In the genomic region with DNA sequence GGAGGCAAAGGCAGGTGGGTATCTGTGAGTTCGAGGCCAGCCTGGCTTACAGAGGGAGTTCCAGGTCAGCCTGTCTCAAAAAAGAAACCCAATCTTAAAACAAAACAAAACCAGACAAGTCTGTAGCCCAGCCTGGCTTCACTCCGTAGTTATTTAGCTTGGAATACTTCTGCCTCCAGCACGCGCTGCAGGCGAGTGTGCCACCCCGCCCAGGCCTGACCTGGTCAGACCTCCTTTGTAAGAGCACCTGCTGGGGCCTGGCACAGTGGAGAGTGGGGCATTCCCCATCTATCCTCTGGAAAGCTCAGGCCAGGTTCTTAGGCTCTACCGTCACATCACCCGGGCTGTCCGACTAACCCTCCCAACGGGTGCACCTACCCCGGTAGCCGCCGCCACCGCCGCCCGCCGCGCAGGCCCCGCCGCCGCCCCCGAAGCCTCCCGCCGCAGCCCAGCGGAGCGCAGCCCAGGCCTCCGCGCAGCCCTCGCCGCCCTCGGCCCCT, we compare ENCODE assay signal across 8 mouse cellular contexts. TPM values are rescaled to one million over a fixed set of nuclear protein-coding genes. Genes with fewer than 3 reads are reported as not detected.
DNase-seq lines count a peak whose midpoint lies in the region; ATAC-seq and TF ChIP-seq lines count a peak whose summit lies in the region.

No protein-coding gene starts in this region.

- H3K4me3 ChIP-seq in kidney, embryonic 15.5 days (replicated peaks) = peak overlapping the region; percentile 62
- peak overlapping the region; percentile 50 for H3K4me3 ChIP-seq in bone marrow, adult 2 months (replicated peaks; ENCODE audit: control insufficient read depth, low read depth, low read length)
- H3K4me3 ChIP-seq in forebrain, embryonic 12.5 days (replicated peaks) = peak overlapping the region; percentile 66
- H3K4me3 ChIP-seq in limb, embryonic 15.5 days = peak overlapping the region; percentile 55
- H3K4me3 ChIP-seq in stomach, embryonic 16.5 days (replicated peaks; ENCODE audit: low read length) = peak overlapping the region; percentile 68

- DNase-seq in kidney, adult 9 months = no peak
- no peak for DNase-seq in right cerebral cortex, postnatal 4 days
- DNase-seq in spleen, adult 18-20 months = no peak

- H3K36me3 ChIP-seq in kidney, embryonic 15.5 days = no peaks in the 10 kb centered on the region
- no peaks in the 10 kb centered on the region for H3K36me3 ChIP-seq in forebrain, embryonic 12.5 days (replicated peaks)
- no peaks in the 10 kb centered on the region for H3K36me3 ChIP-seq in limb, embryonic 15.5 days
- no peaks in the 10 kb centered on the region for H3K36me3 ChIP-seq in stomach, embryonic 16.5 days (ENCODE audit: control insufficient read depth, insufficient read depth, low read length)

- peaks cover 21% of the 10 kb centered on the region for H3K4me1 ChIP-seq in kidney, embryonic 15.5 days
- no peaks in the 10 kb centered on the region for H3K4me1 ChIP-seq in bone marrow, adult 2 months (ENCODE audit: control insufficient read depth, insufficient read depth, low read length)
- peaks cover 19% of the 10 kb centered on the region for H3K4me1 ChIP-seq in forebrain, embryonic 12.5 days
- peaks cover 17% of the 10 kb centered on the region for H3K4me1 ChIP-seq in limb, embryonic 15.5 days
- peaks cover 10% of the 10 kb centered on the region for H3K4me1 ChIP-seq in stomach, embryonic 16.5 days (ENCODE audit: control insufficient read depth, insufficient read depth, low read length)

- TF ChIP-seq CTCF in bone marrow, adult 2 months (IDR thresholded peaks at IDR 0.05; ENCODE audit: control insufficient read depth, insufficient read depth, low read length) = no peak

- H3K9ac ChIP-seq in kidney, embryonic 15.5 days = peak overlapping the region; percentile 51
- H3K9ac ChIP-seq in forebrain, embryonic 12.5 days = peak overlapping the region; percentile 67
- H3K9ac ChIP-seq in limb, embryonic 15.5 days = peak overlapping the region; percentile 14; the same call in 1 of the 2 replicates
- peak overlapping the region; percentile 72 for H3K9ac ChIP-seq in stomach, embryonic 16.5 days (ENCODE audit: low read length)

- no peaks in the 10 kb centered on the region for H3K9me3 ChIP-seq in kidney, embryonic 15.5 days (replicated peaks)
- no peaks in the 10 kb centered on the region for H3K9me3 ChIP-seq in forebrain, embryonic 12.5 days
- no peaks in the 10 kb centered on the region for H3K9me3 ChIP-seq in limb, embryonic 15.5 days
- no peaks in the 10 kb centered on the region for H3K9me3 ChIP-seq in stomach, embryonic 16.5 days (replicated peaks; ENCODE audit: control insufficient read depth, low read length)

- peak; percentile 73 for ATAC-seq in kidney, embryonic 15.5 days (replicated peaks; ENCODE audit: low FRiP score)
- ATAC-seq in forebrain, embryonic 12.5 days (ENCODE audit: low FRiP score) = peak; percentile 33
- ATAC-seq in limb, embryonic 15.5 days (ENCODE audit: insufficient number of reproducible peaks, low FRiP score, low TSS enrichment, low read depth) = no peak
- ATAC-seq in stomach, embryonic 16.5 days (ENCODE audit: insufficient read depth, low FRiP score) = peak; percentile 57; the same call in 1 of the 2 replicates

- H3K27ac ChIP-seq in kidney, embryonic 15.5 days = no peak overlapping the region
- H3K27ac ChIP-seq in bone marrow, adult 2 months (ENCODE audit: control insufficient read depth, insufficient read depth, low read depth, low read length, poor library complexity) = no peak overlapping the region
- no peak overlapping the region for H3K27ac ChIP-seq in forebrain, embryonic 12.5 days
- H3K27ac ChIP-seq in limb, embryonic 15.5 days = no peak overlapping the region
- no peak overlapping the region for H3K27ac ChIP-seq in stomach, embryonic 16.5 days (ENCODE audit: low read length)

- H3K4me2 ChIP-seq in kidney, embryonic 15.5 days = peak overlapping the region; percentile 98
- H3K4me2 ChIP-seq in forebrain, embryonic 12.5 days = peak overlapping the region; percentile 100
- peak overlapping the region; percentile 100 for H3K4me2 ChIP-seq in limb, embryonic 15.5 days
- peak overlapping the region; percentile 99 for H3K4me2 ChIP-seq in stomach, embryonic 16.5 days (ENCODE audit: low read depth, low read length)

- WGBS in kidney, embryonic 15.5 days = 3% methylated on average over 31 of the region's 31 CpGs
- WGBS in bone marrow, adult 2 months = 8% methylated on average over 27 of the region's 31 CpGs
- 3% methylated on average over 27 of the region's 31 CpGs for WGBS in forebrain, embryonic 12.5 days
- 4% methylated on average over 31 of the region's 31 CpGs for WGBS in limb, embryonic 15.5 days
- 4% methylated on average over 26 of the region's 31 CpGs for WGBS in stomach, embryonic 16.5 days

- H3K27me3 ChIP-seq in kidney, embryonic 15.5 days = peaks cover 89% of the 10 kb centered on the region
- peaks cover 82% of the 10 kb centered on the region for H3K27me3 ChIP-seq in forebrain, embryonic 12.5 days
- peaks cover 76% of the 10 kb centered on the region for H3K27me3 ChIP-seq in limb, embryonic 15.5 days
- peaks cover 30% of the 10 kb centered on the region for H3K27me3 ChIP-seq in stomach, embryonic 16.5 days (ENCODE audit: control insufficient read depth, insufficient read depth, low read length)

- TF ChIP-seq POLR2A in bone marrow, adult 2 months (IDR thresholded peaks at IDR 0.05; ENCODE audit: borderline replicate concordance, control insufficient read depth, low read depth, low read length) = no peak

RNA-seq across cellular contexts. Expression of gene Ltk, which starts 2.6 kb away (rescaled TPM):
- 0.53 and 0.95 TPM in 2 replicates for polyA plus RNA-seq in kidney, embryonic 15.5 days (2015; fragmentation: Nextera tagmentation; extraction: Ambion mirVana)
- 0.47 and 1.3 TPM in 2 replicates for polyA plus RNA-seq in bone marrow, adult 2 months (2011; ENCODE audit: insufficient read depth, insufficient read length, low replicate concordance, missing spikeins)
- 0.12 TPM in 1 of 2 replicates, not detected in the other for polyA plus RNA-seq in forebrain, embryonic 12.5 days (2016; fragmentation: Nextera tagmentation; extraction: Ambion mirVana)
- not detected in 2 replicates for polyA plus RNA-seq in limb, embryonic 15.5 days (2015; fragmentation: Nextera tagmentation; extraction: Ambion mirVana)
- polyA plus RNA-seq in stomach, embryonic 16.5 days (2015; fragmentation: Nextera tagmentation; extraction: Ambion mirVana) = 1.7 and 2.1 TPM in 2 replicates

RNA-seq across cellular contexts. Expression of gene Itpka, which starts 15.5 kb away (rescaled TPM):
- 1.2 and 1.5 TPM in 2 replicates for polyA plus RNA-seq in kidney, embryonic 15.5 days (2015; fragmentation: Nextera tagmentation; extraction: Ambion mirVana)
- polyA plus RNA-seq in bone marrow, adult 2 months (2011; ENCODE audit: insufficient read depth, insufficient read length, low replicate concordance, missing spikeins) = not detected in 2 replicates
- 0.85 and 1.0 TPM in 2 replicates for polyA plus RNA-seq in forebrain, embryonic 12.5 days (2016; fragmentation: Nextera tagmentation; extraction: Ambion mirVana)
- polyA plus RNA-seq in limb, embryonic 15.5 days (2015; fragmentation: Nextera tagmentation; extraction: Ambion mirVana) = 0.31 and 0.55 TPM in 2 replicates
- 7.5 and 7.6 TPM in 2 replicates for polyA plus RNA-seq in stomach, embryonic 16.5 days (2015; fragmentation: Nextera tagmentation; extraction: Ambion mirVana)

RNA-seq across cellular contexts. Expression of gene Rpap1, which starts 29.7 kb away (rescaled TPM):
- 29.9 and 34.1 TPM in 2 replicates for polyA plus RNA-seq in kidney, embryonic 15.5 days (2015; fragmentation: Nextera tagmentation; extraction: Ambion mirVana)
- polyA plus RNA-seq in bone marrow, adult 2 months (2011; ENCODE audit: insufficient read depth, insufficient read length, low replicate concordance, missing spikeins) = 5.9 and 12.6 TPM in 2 replicates
- polyA plus RNA-seq in forebrain, embryonic 12.5 days (2016; fragmentation: Nextera tagmentation; extraction: Ambion mirVana) = 32.8 and 33.4 TPM in 2 replicates
- polyA plus RNA-seq in limb, embryonic 15.5 days (2015; fragmentation: Nextera tagmentation; extraction: Ambion mirVana) = 22.1 and 22.2 TPM in 2 replicates
- polyA plus RNA-seq in stomach, embryonic 16.5 days (2015; fragmentation: Nextera tagmentation; extraction: Ambion mirVana) = 26.1 and 26.7 TPM in 2 replicates

RNA-seq across cellular contexts. Expression of gene Tyro3, which starts 39.9 kb away (rescaled TPM):
- 12.3 and 13.0 TPM in 2 replicates for polyA plus RNA-seq in kidney, embryonic 15.5 days (2015; fragmentation: Nextera tagmentation; extraction: Ambion mirVana)
- 0.75 and 4.2 TPM in 2 replicates for polyA plus RNA-seq in bone marrow, adult 2 months (2011; ENCODE audit: insufficient read depth, insufficient read length, low replicate concordance, missing spikeins)
- polyA plus RNA-seq in forebrain, embryonic 12.5 days (2016; fragmentation: Nextera tagmentation; extraction: Ambion mirVana) = 27.7 and 28.2 TPM in 2 replicates
- polyA plus RNA-seq in limb, embryonic 15.5 days (2015; fragmentation: Nextera tagmentation; extraction: Ambion mirVana) = 28.7 and 32.6 TPM in 2 replicates
- 26.7 and 31.1 TPM in 2 replicates for polyA plus RNA-seq in stomach, embryonic 16.5 days (2015; fragmentation: Nextera tagmentation; extraction: Ambion mirVana)

Comparison
In these comparisons a context has a peak if more than half of its experiments do, and no peak if none do; other contexts are left out.
1. H3K9ac ChIP-seq: peak in every context shown above with its lines; median percentile 72 in stomach, embryonic 16.5 days; 67 in forebrain, embryonic 12.5 days; 51 in kidney, embryonic 15.5 days; 14 in limb, embryonic 15.5 days.